Mouse (Mus musculus) cerebellum, adult 2 months (tissue): ENCODE measurements around the gene Tomm5.

Experiments
- CTCF ChIP-seq: fragments of 200-500 bp; IDR thresholded peaks from 2 replicates; pipeline ENCODE4 v1.5.1; 2011; ENCODE audit warnings: low read depth, mild to moderate bottlenecking, control low read depth, low read length, moderate library complexity, borderline replicate concordance; ENCODE audit not compliant: insufficient read depth
- POLR2A ChIP-seq: fragments of 200-500 bp; IDR thresholded peaks from 2 replicates; pipeline ENCODE4 v1.6.1; 2011; ENCODE audit warnings: low read length, control low read depth, borderline replicate concordance; ENCODE audit not compliant: insufficient read depth

GRCm38 (mm10) chr4:45083487-45083886 is 24.4 kb downstream of the Tomm5 start:
- TF ChIP-seq POLR2A: no peak
- no peak for TF ChIP-seq CTCF
